Mouse (Mus musculus) liver, postnatal 0 days (tissue): Measurements from ENCODE around the gene Gdpd2.

Experiments
- CTCF ChIP-seq: sonication (generic); IDR thresholded peaks from 2 replicates; pipeline ENCODE4 v1.5.1; 2016; ENCODE audit warnings: antibody characterized with exemption, low read depth
- EP300 ChIP-seq: IDR thresholded peaks from 2 replicates; pipeline ENCODE4 v1.6.1; 2016; ENCODE audit warnings: antibody characterized with exemption, low read depth, mild to moderate bottlenecking

DNA sequence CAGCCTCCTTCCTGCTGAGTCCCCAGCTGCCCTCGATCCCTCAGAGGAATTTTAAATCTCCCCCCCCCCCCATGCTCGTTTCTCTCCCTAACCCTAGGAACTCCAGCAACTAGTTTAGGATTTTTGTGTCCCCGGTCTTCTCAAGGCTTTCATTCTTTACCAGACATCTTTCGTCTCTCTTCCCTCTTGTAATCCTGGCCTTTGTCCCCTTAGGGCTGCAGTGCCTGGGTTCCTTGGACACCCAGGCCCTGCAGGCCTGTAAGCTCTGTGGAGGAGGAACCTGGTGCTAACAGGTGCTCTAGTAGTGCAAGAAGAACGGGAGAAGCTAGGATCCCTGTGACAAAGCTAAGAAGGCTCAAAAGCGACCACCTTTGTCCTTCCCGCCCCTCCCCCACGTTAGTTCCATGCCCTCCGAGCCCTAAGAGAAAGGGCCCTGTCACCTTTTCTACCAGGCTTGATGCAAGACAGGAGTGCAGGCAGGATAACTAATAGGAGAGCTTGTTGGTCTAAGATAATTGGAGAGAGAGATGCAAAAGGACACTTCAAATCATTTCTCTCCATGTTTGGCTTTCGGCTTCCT, 48.1 kb downstream of the Gdpd2 start:
- TF ChIP-seq CTCF: no peak
- TF ChIP-seq EP300: no peak
